Mouse (Mus musculus): ENCODE measurements around the gene Mink1.

DNA sequence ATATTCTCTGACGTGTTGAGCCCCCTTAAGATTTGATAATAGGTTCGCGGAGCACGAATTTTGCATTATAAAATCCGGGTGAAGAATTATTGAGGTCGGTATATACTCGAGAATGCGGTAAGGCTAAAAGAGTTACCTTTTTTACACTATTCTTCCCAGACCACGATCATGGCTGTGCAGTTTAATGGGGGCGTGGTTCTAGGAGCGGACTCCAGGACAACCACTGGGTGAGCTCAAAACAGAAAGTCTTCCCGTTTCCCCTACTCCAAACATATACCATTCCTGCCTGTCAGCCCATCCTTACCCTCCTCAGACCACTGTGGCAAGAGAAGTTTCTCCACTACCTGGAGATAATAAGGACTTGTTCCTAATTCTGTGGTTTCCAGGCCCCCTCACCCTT lies 37.0 kb upstream of the Mink1 start:
- no peak for TF ChIP-seq CTCF (IDR thresholded peaks at IDR 0.05; ENCODE audit: borderline replicate concordance, insufficient read depth, low read depth, low read length)
- TF ChIP-seq POLR2A (IDR thresholded peaks at IDR 0.05; ENCODE audit: borderline replicate concordance, insufficient read depth, low read length), result no peak
